Mouse (Mus musculus): ENCODE measurements around the gene Slc17a7. TPM values are rescaled to one million over a fixed set of nuclear protein-coding genes. Genes with fewer than 3 reads are reported as not detected.
"Not testable (repeated sequence)": the region's sequence is repeated elsewhere in the genome, so short reads cannot be mapped to it uniquely, and the experiment has no call there.

The Slc17a7 gene
- polyA plus RNA-seq, 1 experiment from 2014 or later: not detected

DNA sequence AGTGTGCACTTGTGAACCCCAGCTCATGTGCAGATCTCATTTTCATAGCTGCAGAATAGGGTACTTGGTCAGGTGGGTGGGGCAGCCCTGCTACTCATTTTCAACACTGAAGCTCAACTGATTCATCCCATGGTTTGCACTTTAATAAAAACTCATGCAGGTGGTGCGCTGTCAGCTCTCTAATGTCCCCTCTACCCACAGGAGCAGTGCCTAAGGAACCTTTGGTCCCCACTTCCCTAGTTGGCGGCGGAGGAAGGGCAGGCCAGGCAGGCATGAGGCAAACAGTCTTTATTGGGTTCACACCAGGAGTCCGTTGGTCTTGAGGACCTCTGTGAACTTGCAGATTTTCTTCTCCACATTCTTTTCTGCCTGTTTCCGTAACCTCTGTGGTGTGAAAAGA lies 38.1 kb upstream of the Slc17a7 start:
- not testable (repeated sequence) for H3K9me3 ChIP-seq (replicated peaks); H3K27me3 ChIP-seq; ATAC-seq (ENCODE audit: insufficient read depth); H3K9ac ChIP-seq
- H3K4me1 ChIP-seq (replicated peaks): peaks cover 80% of the 10 kb centered on the region
- WGBS (ENCODE audit: insufficient replicate concordance): 57% methylated on average over 5 of the region's 5 CpGs
- H3K4me2 ChIP-seq: peak overlapping the region; percentile 88
- H3K36me3 ChIP-seq (replicated peaks): peaks cover 56% of the 10 kb centered on the region
- H3K4me3 ChIP-seq (replicated peaks): peak overlapping the region; percentile 89; the same call in 1 of the 2 replicates
- peak overlapping the region; percentile 87 for H3K27ac ChIP-seq (replicated peaks)

DNA sequence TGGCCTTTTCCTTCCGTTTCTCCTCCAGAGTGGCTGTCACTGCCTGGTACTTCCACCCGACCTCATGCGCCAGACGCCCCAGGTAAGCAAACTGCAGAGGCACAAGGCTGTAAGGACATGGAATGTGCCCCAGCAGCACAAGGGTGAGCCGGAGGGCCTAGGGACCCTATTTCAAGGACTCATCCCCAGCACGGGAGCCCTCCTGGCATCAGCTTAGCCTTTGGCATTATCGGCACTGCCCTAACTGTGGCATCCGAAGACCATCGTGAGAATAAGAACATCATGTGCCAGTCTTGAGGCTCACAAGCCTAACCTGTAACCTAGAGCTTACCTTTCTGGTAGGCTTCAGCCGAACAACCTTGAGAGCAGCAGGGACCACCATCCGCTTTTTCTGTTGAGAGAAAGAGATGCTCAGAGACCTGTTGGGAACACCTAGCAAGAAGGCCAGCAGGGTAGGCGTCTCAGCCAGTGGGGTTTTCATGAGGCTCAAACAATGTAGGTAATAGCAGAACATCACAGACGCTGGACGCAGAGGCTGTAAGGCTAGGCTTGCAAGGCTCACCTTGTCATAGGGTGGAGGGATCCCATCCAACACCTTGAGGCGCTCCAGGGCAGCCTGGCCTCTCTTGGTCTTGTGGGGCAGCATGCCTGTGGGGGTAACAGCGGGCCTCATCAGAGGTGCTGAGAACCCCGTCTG lies 37.5 kb upstream of the Slc17a7 start:
- Histone ChIP-seq H3K9me3 (replicated peaks) (no peaks in the 10 kb centered on the region), H3K36me3 (replicated peaks) (peaks cover 49% of the 10 kb centered on the region), H3K27me3 (no peaks in the 10 kb centered on the region), H3K9ac (peak overlapping the region; percentile 92), H3K4me1 (replicated peaks) (peaks cover 74% of the 10 kb centered on the region), H3K27ac (replicated peaks) (peak overlapping the region; percentile 87), H3K4me3 (replicated peaks) (peak overlapping the region; percentile 89), H3K4me2 (peak overlapping the region; percentile 88)
- 50% methylated on average over 17 of the region's 17 CpGs for WGBS (ENCODE audit: insufficient replicate concordance)
- ATAC-seq (ENCODE audit: insufficient read depth): no peak

DNA sequence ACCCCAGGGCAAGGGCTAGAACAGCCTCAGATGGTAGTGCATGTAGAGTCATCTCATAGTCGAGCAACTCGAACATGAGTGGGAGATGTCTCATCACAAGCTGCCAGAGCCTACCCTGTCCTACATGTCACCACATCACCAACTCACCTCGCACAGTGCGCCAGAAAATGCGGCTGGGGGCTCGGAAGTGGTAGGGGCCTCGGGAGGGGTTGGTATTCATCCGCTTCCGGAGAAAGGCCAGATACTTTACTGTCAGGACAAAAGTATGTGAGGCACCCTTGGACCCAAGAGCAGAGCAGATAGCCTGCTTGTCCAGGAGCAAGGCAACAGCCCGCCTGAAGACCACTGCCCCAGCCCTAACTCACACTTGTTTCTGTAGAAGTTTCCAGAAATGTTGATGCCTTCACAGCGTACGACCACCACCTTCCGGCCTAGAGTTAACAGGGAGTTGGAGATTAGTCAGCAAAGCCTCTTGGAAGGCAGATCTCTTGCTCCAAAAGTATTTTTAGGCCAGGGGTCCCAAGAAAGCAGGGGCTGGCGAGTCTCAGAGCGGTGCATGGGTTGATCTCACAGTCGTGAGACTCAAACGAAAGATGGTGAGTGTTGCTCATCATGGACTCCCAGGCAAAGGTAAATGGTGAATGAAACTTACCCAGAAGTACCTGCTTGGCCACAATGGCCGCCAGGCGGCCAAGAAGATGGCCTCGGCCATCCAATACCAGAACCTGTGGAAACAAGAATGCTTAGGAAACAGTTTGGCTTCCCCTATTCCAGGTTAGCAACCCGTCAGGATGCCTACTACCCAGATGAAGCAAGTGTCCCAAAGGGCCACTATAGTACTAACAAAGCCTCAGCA lies 36.7 kb upstream of the Slc17a7 start:
- peak overlapping the region; percentile 89 for H3K4me3 ChIP-seq (replicated peaks)
- no peak for ATAC-seq (ENCODE audit: insufficient read depth)
- H3K9me3 ChIP-seq (replicated peaks): no peaks in the 10 kb centered on the region
- H3K27ac ChIP-seq (replicated peaks): peak overlapping the region; percentile 87
- no peaks in the 10 kb centered on the region for H3K27me3 ChIP-seq
- H3K9ac ChIP-seq: peak overlapping the region; percentile 92
- H3K4me1 ChIP-seq (replicated peaks): peaks cover 66% of the 10 kb centered on the region
- H3K36me3 ChIP-seq (replicated peaks): peaks cover 42% of the 10 kb centered on the region
- 9% methylated on average over 21 of the region's 21 CpGs for WGBS (ENCODE audit: insufficient replicate concordance)
- H3K4me2 ChIP-seq: peak overlapping the region; percentile 88

DNA sequence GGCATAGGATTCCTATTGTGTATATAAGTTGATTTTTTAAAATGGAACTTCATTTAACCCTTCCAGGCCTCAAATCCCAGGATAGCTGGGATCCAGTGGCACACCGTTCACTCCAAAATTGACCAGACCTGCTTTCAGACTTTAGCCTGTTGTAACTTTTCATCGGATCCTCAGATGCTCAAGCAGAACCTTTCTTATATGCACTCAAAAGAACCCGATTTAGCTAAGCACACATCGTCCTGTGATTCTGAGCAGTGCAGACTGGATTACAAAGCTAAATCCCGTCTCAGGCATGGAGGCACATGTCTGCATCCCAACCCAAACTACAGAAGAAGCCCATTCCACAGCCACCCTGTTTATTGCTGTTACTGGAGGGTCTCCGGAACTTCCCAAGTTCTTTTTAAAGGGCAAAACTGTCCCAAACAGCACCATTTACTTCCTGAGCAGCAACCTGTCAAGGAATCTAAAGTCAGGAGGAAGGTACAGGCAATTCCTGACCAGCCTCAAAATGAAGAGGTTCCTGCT lies 36.0 kb upstream of the Slc17a7 start:
- peak overlapping the region; percentile 88 for H3K4me2 ChIP-seq
- no peaks in the 10 kb centered on the region for H3K9me3 ChIP-seq (replicated peaks)
- peak overlapping the region; percentile 87 for H3K27ac ChIP-seq (replicated peaks)
- peaks cover 59% of the 10 kb centered on the region for H3K4me1 ChIP-seq (replicated peaks)
- WGBS (ENCODE audit: insufficient replicate concordance): 0% methylated on average over 6 of the region's 6 CpGs
- ATAC-seq (ENCODE audit: insufficient read depth): no peak
- peak overlapping the region; percentile 89 for H3K4me3 ChIP-seq (replicated peaks)
- peak overlapping the region; percentile 92 for H3K9ac ChIP-seq
- peaks cover 35% of the 10 kb centered on the region for H3K36me3 ChIP-seq (replicated peaks)
- H3K27me3 ChIP-seq: no peaks in the 10 kb centered on the region

DNA sequence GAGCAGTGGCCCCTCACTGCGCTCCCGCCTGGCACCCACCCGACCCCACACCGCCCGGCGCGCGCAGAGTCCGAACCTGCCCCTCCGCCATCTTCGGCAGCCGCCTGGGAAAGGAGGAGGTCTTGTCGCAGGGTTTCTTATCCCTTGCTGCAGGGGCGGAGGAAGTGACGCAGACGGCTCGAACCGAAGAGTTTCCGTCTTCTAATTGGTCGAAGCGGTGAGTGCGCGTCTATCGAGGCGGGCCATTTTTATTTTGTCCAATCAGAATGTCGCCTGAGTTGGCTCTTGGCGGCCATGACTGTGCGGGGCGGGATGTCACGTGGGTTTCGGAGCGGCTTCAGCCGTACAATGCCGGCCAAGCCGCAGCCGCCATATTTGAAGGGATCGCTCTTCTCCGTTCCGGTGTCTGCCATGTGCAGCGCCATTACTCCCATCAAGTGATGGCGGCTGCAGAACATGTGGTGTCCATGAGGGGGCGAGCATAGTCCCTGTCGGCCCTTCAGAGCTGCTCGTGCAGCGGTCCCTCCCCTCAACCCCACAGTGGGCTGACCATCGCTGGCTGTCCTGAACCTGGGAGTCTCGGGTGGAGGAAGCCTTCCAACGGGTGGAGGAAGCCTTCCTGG lies 35.0 kb upstream of the Slc17a7 start, which contains the start of gene Rpl13a:
Gene Rpl13a, minus strand, starts transcription at position 138 of the 623 bp plus-strand sequence.
- H3K27ac ChIP-seq (replicated peaks): peak within 1 kb of the TSS; percentile 91
- H3K9ac ChIP-seq: peak within 1 kb of the TSS; percentile 92
- H3K4me1 ChIP-seq (replicated peaks): peaks cover 51% of the 10 kb centered on the region
- peaks cover 35% of the 10 kb centered on the region for H3K36me3 ChIP-seq (replicated peaks)
- peak within 1 kb of the TSS; percentile 89 for H3K4me3 ChIP-seq (replicated peaks)
- peak within 1 kb of the TSS; percentile 94 for H3K4me2 ChIP-seq
- H3K27me3 ChIP-seq: no peaks in the 10 kb centered on the region
- WGBS (ENCODE audit: insufficient replicate concordance): under 1% methylated on average over 47 of the region's 48 CpGs
- no peaks in the 10 kb centered on the region for H3K9me3 ChIP-seq (replicated peaks)
- peak; percentile 82 for ATAC-seq (ENCODE audit: insufficient read depth)

DNA sequence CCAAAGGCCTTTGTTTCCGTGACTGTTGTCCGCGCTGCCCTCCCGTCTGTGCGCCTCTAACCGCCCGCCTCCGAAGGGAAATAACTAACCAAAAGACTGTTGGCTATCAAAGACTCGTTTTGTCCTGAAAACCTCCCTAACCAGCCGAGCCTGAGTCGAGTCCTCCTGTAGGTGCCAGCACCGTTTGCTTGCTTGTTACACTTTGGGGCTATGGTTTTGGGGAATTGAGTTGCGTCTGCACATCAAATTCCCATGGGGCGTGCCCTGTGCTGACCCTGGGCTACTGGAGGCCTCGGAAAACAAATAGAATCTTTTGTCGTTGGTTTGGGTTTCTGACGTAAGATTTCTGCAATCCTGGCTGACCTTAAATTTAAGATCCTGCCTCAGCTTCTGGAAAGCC lies 34.4 kb upstream of the Slc17a7 start:
- Histone ChIP-seq H3K9ac (peak overlapping the region; percentile 74), H3K9me3 (replicated peaks) (no peaks in the 10 kb centered on the region), H3K36me3 (replicated peaks) (peaks cover 35% of the 10 kb centered on the region), H3K4me1 (replicated peaks) (peaks cover 57% of the 10 kb centered on the region), H3K27me3 (no peaks in the 10 kb centered on the region), H3K4me3 (replicated peaks) (peak overlapping the region; percentile 89), H3K27ac (replicated peaks) (peak overlapping the region; percentile 91), H3K4me2 (peak overlapping the region; percentile 94)
- ATAC-seq (ENCODE audit: insufficient read depth): peak; percentile 3
- WGBS (ENCODE audit: insufficient replicate concordance): under 1% methylated on average over 17 of the region's 17 CpGs

DNA sequence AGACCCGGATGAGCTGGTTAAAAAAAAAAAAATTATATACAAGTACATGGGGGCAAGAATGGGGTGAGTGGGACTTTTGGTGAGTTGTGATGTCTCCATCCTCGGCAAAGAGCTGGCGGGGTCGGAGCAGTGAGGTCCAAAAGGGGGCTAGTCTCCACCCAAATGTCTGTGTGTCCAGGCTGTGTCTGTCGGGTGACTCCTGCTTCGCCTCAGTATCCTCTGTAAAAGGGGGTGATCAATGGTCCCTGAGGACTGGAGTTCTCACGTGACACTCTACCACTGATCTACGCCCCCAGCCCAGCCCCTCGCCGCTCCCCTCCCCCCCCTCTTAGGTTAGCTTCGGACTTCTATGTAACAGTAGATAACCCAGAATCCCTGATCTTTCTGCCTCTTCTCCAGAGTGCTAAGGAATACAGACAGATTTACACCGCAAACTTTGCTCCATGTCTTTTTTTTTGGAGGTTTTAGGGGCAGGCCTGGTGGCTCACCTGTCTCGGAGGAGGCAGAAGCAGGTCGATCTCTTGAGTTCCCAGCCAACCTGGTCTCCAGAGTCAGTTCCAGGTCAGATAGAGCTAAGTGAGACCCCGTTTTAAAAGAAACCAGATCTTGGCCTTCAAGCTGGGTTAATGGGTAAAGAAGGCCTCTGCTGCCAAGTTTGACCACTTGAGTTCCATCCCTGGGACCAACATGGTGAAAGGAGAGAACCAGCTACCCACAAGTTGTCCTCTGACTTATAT lies 33.8 kb upstream of the Slc17a7 start:
- no peak for ATAC-seq (ENCODE audit: insufficient read depth)
- peaks cover 57% of the 10 kb centered on the region for H3K4me1 ChIP-seq (replicated peaks)
- H3K9me3 ChIP-seq (replicated peaks): no peaks in the 10 kb centered on the region
- no peaks in the 10 kb centered on the region for H3K27me3 ChIP-seq
- peak overlapping the region; percentile 91 for H3K27ac ChIP-seq (replicated peaks)
- H3K4me3 ChIP-seq (replicated peaks): peak overlapping the region; percentile 89
- WGBS (ENCODE audit: insufficient replicate concordance): 44% methylated on average over 15 of the region's 15 CpGs
- peak overlapping the region; percentile 74; the same call in 1 of the 2 replicates for H3K9ac ChIP-seq
- peaks cover 33% of the 10 kb centered on the region for H3K36me3 ChIP-seq (replicated peaks)
- peak overlapping the region; percentile 94 for H3K4me2 ChIP-seq

DNA sequence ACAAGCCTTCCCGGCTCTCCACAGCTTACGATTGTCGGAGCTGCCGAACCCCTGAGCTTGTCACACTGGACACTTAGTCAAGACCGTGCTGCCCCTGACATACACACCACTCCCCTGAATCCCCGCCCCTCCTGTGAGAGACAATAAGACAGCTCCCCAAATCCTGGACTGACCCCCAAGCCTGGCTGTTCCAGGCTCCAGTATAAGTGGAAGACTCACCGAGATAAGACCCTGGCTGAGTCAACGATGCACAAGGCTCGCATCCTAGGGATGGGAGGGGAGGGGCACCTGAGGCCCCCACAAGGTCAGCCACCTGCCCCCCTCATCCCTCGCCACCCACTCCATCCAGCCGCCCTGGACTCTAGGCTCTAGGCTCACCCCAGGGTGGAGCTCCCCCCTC lies 31.9 kb upstream of the Slc17a7 start:
- Histone ChIP-seq H3K4me3 (replicated peaks) (no peak overlapping the region), H3K27me3 (no peaks in the 10 kb centered on the region), H3K4me1 (replicated peaks) (peaks cover 54% of the 10 kb centered on the region), H3K9me3 (replicated peaks) (no peaks in the 10 kb centered on the region), H3K9ac (no peak overlapping the region), H3K27ac (replicated peaks) (no peak overlapping the region), H3K4me2 (no peak overlapping the region), H3K36me3 (replicated peaks) (peaks cover 14% of the 10 kb centered on the region)
- WGBS (ENCODE audit: insufficient replicate concordance): 74% methylated on average over 11 of the region's 11 CpGs
- ATAC-seq (ENCODE audit: insufficient read depth): no peak

DNA sequence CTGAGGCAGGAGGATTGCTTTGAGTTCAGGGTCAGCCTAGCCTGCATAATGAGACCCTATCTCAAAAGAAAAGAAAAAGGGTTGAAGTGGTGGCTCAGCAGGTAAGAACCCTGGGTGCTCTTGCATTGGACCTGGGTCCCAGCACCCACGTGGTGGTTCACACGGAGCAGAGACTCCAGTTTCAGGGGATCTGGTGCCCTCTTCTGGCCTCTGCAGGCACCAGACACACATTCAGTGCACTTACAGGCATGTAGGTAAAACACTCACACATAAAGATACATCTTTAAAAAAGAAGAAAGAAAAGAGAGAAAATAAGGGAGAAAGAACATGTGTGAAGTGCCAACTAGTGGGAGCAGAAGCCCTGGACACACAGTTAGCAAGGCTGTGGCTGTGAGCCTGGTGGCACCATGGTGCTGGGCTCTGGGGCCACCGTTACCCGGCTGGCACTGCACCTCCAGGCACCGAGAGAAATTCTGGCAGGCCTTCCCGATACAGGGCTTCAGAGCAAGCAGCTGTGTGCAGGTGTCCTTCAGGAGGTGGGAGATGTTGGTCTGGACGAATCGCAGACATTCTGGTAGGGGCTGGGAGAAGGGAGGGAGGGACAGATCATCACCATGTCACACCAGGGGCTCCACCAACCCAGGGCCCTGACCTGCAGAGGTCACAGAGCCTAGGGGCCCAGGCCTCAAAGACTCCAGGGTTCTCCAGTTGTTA lies 30.1 kb upstream of the Slc17a7 start:
- 78% methylated on average over 8 of the region's 8 CpGs for WGBS (ENCODE audit: insufficient replicate concordance)
- Histone ChIP-seq H3K9me3 (replicated peaks) (no peaks in the 10 kb centered on the region), H3K4me2 (no peak overlapping the region), H3K27me3 (no peaks in the 10 kb centered on the region), H3K27ac (replicated peaks) (no peak overlapping the region), H3K4me3 (replicated peaks) (no peak overlapping the region), H3K4me1 (replicated peaks) (peaks cover 60% of the 10 kb centered on the region), H3K36me3 (replicated peaks) (peaks cover 6% of the 10 kb centered on the region), H3K9ac (no peak overlapping the region)
- no peak for ATAC-seq (ENCODE audit: insufficient read depth)

DNA sequence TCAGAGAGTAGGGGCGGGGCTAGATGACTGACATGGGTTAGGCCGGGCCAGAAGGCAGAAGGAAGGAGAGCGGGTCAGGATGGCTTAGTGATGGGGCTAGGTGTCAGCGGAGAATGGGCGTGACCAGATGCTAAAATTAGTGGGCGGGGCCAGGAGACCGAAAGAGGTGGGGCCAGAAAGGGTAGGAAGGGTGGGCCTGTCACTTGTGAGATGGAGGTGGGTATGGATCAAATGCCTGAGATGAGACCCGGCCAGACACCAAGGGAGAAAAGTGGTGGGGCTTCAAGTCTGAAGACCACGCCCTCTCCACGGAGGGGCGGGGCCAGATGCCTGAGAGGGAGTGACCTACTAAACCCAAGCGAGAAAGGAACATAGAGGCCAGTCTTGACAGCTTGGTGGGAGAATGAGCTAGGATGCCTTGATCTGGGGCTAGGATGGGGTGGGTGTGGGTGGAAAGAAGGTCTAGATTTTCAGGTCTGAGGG lies 29.2 kb upstream of the Slc17a7 start:
- ATAC-seq (ENCODE audit: insufficient read depth): peak; percentile 27
- no peaks in the 10 kb centered on the region for H3K9me3 ChIP-seq (replicated peaks)

More for the DNA sequence above, 29.2 kb upstream of the Slc17a7 start:
- Histone ChIP-seq H3K27ac (replicated peaks) (peak overlapping the region; percentile 79), H3K9ac (peak overlapping the region; percentile 30; the same call in 1 of the 2 replicates), H3K36me3 (replicated peaks) (peaks cover 6% of the 10 kb centered on the region), H3K4me3 (replicated peaks) (peak overlapping the region; percentile 77), H3K4me1 (replicated peaks) (peaks cover 60% of the 10 kb centered on the region), H3K4me2 (peak overlapping the region; percentile 95), H3K27me3 (no peaks in the 10 kb centered on the region)
- 5% methylated on average over 12 of the region's 12 CpGs for WGBS (ENCODE audit: insufficient replicate concordance)
